Mouse (Mus musculus) neural tube, embryonic 14.5 days (tissue): ENCODE results near the gene Gm21149. TPM values are rescaled to one million over a fixed set of nuclear protein-coding genes. Genes with fewer than 3 reads are reported as not detected.
"Not testable (repeated sequence)": the region's sequence is repeated elsewhere in the genome, so short reads cannot be mapped to it uniquely, and the experiment has no call there.

ENCODE experiments used
- ATAC-seq: fragments of 200-750 bp; cut with Nextera tagmentation; 2 replicates; pipeline ENCODE4 v1.8.0; 2017; ENCODE audit warnings: low read depth, mild to moderate bottlenecking, moderate TSS enrichment, moderate library complexity
- H3K27ac ChIP-seq: fragments of 300-500 bp; sonication (generic); 2 replicates; pipeline ENCODE4 v1.5.1; 2014; ENCODE audit warnings: low read depth, mild to moderate bottlenecking, control low read depth, low read length, moderate library complexity, mixed read lengths
- H3K27me3 ChIP-seq: fragments of 300-500 bp; sonication (generic); 2 replicates; pipeline ENCODE4 v1.6.1; 2014; ENCODE audit warnings: low read length; ENCODE audit not compliant: control insufficient read depth, insufficient read depth
- H3K36me3 ChIP-seq: fragments of 300-500 bp; sonication (generic); 2 replicates; pipeline ENCODE4 v1.6.1; 2014; ENCODE audit warnings: low read length, mixed read lengths; ENCODE audit not compliant: control insufficient read depth, insufficient read depth
- H3K4me1 ChIP-seq: fragments of 300-500 bp; sonication (generic); 2 replicates; pipeline ENCODE4 v1.6.1; 2014; ENCODE audit warnings: low read length; ENCODE audit not compliant: control insufficient read depth, insufficient read depth
- H3K4me2 ChIP-seq: fragments of 300-500 bp; sonication (generic); 2 replicates; pipeline ENCODE4 v1.6.1; 2014; ENCODE audit warnings: mild to moderate bottlenecking, low read depth, low read length, control low read depth
- H3K4me3 ChIP-seq: fragments of 300-500 bp; sonication (generic); 2 replicates; pipeline ENCODE4 v1.5.1; 2014; ENCODE audit warnings: low read depth, low read length, control low read depth, mixed read lengths
- H3K9ac ChIP-seq: fragments of 300-500 bp; sonication (generic); replicated peaks from 2 replicates; pipeline ENCODE4 v1.6.1; 2014; ENCODE audit warnings: low read depth, mild to moderate bottlenecking, control low read depth, low read length, mixed read lengths
- H3K9me3 ChIP-seq: fragments of 300-500 bp; sonication (generic); 2 replicates; pipeline ENCODE4 v1.6.1; 2016; ENCODE audit warnings: low read length; ENCODE audit not compliant: control insufficient read depth
- WGBS: fragments of 180-500 bp; shearing (Covaris S2); extraction: QIAGEN DNeasy Blood & Tissue Kit; methylation state at CpG from one replicate; pipeline ENCODE4 v1.1.7; 2014; 5-methylcytosine and 5-hydroxymethylcytosine counted together
- polyA plus RNA-seq: library from polyadenylated mRNA; unstranded; fragments of >200 nt; fragmentation: Nextera tagmentation; extraction: Ambion mirVana; gene quantifications from 2 replicates; pipeline ENCODE4 v1.2.1, GENCODE M21; 2014

The Gm21149 gene
- polyA plus RNA-seq, 1 experiment from 2014 or later = not detected

- H3K27ac ChIP-seq = no peak overlapping the region
- H3K9me3 ChIP-seq = peaks cover 10% of the 10 kb centered on the region
- H3K4me2 ChIP-seq = no peak overlapping the region
- H3K4me1 ChIP-seq = no peaks in the 10 kb centered on the region
- no peak overlapping the region for H3K9ac ChIP-seq
- ATAC-seq = peak; percentile 58; the same call in 1 of the 2 replicates
- H3K27me3 ChIP-seq = no peaks in the 10 kb centered on the region
- H3K36me3 ChIP-seq = no peaks in the 10 kb centered on the region
- no peak overlapping the region for H3K4me3 ChIP-seq
- 76% methylated on average over 3 of the region's 3 CpGs for WGBS
These were observed 30.9 kb upstream of the Gm21149 start for GRCm38 (mm10) chr5:15507309-15507619.

GRCm38 (mm10) chr5:15506575-15507308 is 30.4 kb upstream of the Gm21149 start:
- WGBS = 50% methylated on average over 16 of the region's 16 CpGs
- peak; percentile 61; the same call in 1 of the 2 replicates for ATAC-seq
- Histone ChIP-seq H3K27me3 (no peaks in the 10 kb centered on the region), H3K27ac (no peak overlapping the region), H3K4me3 (no peak overlapping the region), H3K4me2 (no peak overlapping the region), H3K9ac (no peak overlapping the region), H3K36me3 (no peaks in the 10 kb centered on the region), H3K9me3 (peaks cover 7% of the 10 kb centered on the region), H3K4me1 (no peaks in the 10 kb centered on the region)

GRCm38 (mm10) chr5:15498774-15499400 is 22.6 kb upstream of the Gm21149 start:
- H3K9ac ChIP-seq, H3K27me3 ChIP-seq, H3K4me2 ChIP-seq, H3K9me3 ChIP-seq, H3K4me1 ChIP-seq, H3K27ac ChIP-seq, H3K36me3 ChIP-seq, H3K4me3 ChIP-seq: not testable (repeated sequence)
- WGBS = 37% methylated on average over 5 of the region's 5 CpGs
- ATAC-seq = peak; percentile 83

- H3K27ac ChIP-seq, H3K4me3 ChIP-seq, H3K4me1 ChIP-seq, H3K36me3 ChIP-seq, H3K4me2 ChIP-seq, H3K9ac ChIP-seq, H3K9me3 ChIP-seq, H3K27me3 ChIP-seq, ATAC-seq: not testable (repeated sequence)
- 70% methylated on average over 3 of the region's 3 CpGs for whole genome bisulfite sequencing
These were observed 22.0 kb upstream of the Gm21149 start for GRCm38 (mm10) chr5:15498350-15498749.

GRCm38 (mm10) chr5:15490934-15491333 is 14.6 kb upstream of the Gm21149 start:
- not testable (repeated sequence) for H3K4me2 ChIP-seq, H3K27me3 ChIP-seq, H3K36me3 ChIP-seq, H3K4me1 ChIP-seq, H3K9ac ChIP-seq, H3K4me3 ChIP-seq, H3K9me3 ChIP-seq, H3K27ac ChIP-seq
- 62% methylated on average over 2 of the region's 2 CpGs for WGBS
- ATAC-seq = peak; percentile 28; the same call in 1 of the 2 replicates

GRCm38 (mm10) chr5:15488743-15489142 is 12.4 kb upstream of the Gm21149 start:
- ATAC-seq = no peak
- H3K4me1 ChIP-seq = no peaks in the 10 kb centered on the region
- H3K4me2 ChIP-seq = no peak overlapping the region
- no peaks in the 10 kb centered on the region for H3K27me3 ChIP-seq
- H3K9ac ChIP-seq = no peak overlapping the region
- 84% methylated on average over 5 of the region's 5 CpGs for WGBS
- H3K9me3 ChIP-seq = 0 out of 2 replicates have a peak, but pooled peaks cover 3% of the 10 kb centered on the region
- no peak overlapping the region for H3K4me3 ChIP-seq
- H3K36me3 ChIP-seq = no peaks in the 10 kb centered on the region
- H3K27ac ChIP-seq = no peak overlapping the region

GRCm38 (mm10) chr5:15484616-15485015 is 8.3 kb upstream of the Gm21149 start:
- not testable (repeated sequence) for H3K9me3 ChIP-seq, H3K4me3 ChIP-seq, H3K27me3 ChIP-seq, H3K27ac ChIP-seq, ATAC-seq, H3K4me1 ChIP-seq, H3K4me2 ChIP-seq, H3K9ac ChIP-seq, H3K36me3 ChIP-seq
- WGBS = 25% methylated on average over 2 of the region's 2 CpGs

- H3K9ac ChIP-seq, H3K9me3 ChIP-seq, H3K4me2 ChIP-seq, H3K36me3 ChIP-seq, ATAC-seq, H3K27ac ChIP-seq, H3K4me3 ChIP-seq, H3K27me3 ChIP-seq, H3K4me1 ChIP-seq: not testable (repeated sequence)
- 58% methylated on average over 4 of the region's 4 CpGs for WGBS
These were observed 7.3 kb upstream of the Gm21149 start for GRCm38 (mm10) chr5:15483576-15483975.

GRCm38 (mm10) chr5:15482815-15483214 is 6.5 kb upstream of the Gm21149 start:
- H3K4me2 ChIP-seq, H3K27ac ChIP-seq, H3K36me3 ChIP-seq, H3K27me3 ChIP-seq, H3K4me3 ChIP-seq, ATAC-seq, H3K4me1 ChIP-seq, H3K9ac ChIP-seq: not testable (repeated sequence)
- H3K9me3 ChIP-seq = peaks cover 12% of the 10 kb centered on the region
- 61% methylated on average over 2 of the region's 2 CpGs for WGBS
